Mouse (Mus musculus): ENCODE measurements at regions not wholly inside any gene's neighbourhood (a gene's known extent, or its start where the extent isn't known, plus 50 kb on each side); places are given as distances from the start of the nearest gene placed in this dataset.

DNA sequence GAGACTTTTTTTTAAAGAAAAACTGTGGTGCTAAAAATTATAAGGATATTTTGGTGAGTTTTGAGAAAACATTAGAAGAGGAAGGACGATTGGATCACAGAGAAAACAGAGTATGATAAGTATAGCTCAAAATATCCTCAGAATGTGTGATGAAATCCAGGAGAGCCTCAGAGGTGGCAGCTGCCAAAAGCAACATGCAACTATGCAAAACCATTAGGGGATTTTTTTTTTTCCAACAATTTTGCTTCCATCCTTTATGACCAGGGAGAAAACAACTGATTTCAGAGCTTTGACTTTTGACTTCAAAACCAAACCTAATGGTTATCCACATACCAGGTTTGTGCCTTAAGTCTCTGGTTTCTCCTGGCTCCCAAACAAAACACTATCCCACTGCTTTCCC is 267.4 kb upstream of the Erbb4 start:
- DNase-seq: no peak

DNA sequence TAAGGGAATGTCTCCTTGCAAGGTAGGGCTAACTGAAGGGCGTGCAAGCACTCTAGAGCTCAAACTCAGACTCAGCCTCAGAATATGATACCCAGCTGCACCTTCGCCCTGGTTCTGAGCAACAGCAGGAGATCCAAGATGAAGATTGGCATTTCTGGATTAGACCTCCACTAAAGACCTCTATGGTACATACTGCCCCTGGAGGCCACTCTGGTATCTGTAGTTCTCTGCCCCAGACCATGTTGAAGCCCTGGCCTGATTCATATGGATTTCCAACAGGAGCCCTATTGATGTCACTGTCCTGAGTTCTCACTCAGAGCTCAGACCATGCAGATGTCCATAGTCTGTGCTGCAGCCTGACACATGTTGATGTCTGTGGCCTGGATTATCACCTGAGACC is 262.2 kb upstream of the Erbb4 start:
- DNase-seq: no peak

DNA sequence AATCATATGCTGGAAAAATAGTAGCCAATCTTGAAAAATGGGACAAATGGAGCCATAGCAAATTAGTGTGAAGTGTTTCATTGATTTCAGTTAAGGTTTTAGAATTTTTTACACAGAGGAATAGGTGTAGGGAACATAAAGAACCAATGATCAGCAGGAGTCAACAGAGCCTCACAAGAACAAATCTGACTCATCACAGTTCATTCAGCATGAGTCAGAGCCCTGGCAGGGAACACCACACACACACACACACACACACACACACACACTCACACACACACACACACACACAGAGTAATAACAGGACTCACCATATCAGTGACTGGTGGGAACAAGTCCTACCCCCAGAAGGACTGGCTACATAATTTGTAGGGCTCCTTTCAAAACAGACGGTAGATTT is 259.7 kb upstream of the Erbb4 start:
- DNase-seq: no peak

DNA sequence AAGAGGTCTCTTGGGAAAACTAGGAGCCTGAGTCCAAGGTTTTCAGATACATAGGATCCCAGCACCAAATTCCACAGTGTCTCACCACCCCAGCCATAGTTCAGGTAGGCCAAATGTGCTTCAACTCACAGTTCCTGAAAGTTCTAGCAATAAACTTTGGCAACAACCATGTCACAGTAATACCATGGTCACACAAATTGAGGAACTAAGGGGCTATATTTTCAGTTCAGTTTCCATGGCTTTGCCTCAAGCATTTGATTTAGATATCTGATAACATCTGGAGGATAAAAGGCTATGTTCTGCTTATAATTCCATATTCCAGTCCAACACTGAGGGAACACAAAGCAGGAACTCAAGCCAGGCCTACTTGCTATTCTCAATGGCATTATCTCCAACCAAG is 256.2 kb upstream of the Erbb4 start:
- no peak for DNase-seq

DNA sequence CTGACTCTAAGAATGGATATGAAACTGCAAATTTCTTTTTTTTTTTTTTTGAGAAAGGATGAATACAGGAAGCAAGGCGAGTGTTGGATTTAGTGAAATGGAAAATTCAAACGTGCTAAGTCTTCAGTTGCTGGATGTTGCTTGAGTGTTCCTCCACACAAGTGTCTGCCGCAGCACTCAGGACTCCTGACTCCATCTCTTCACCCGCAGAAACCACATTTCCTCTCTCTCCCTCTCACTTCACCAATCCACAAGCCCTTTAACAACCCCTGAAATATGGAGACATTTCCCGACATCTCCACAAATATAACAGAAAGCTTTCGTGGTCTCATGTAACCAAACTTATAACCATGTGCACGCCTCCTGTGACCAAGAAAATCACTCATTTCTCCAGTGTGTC is 249.7 kb upstream of the Erbb4 start:
- DNase-seq: no peak

DNA sequence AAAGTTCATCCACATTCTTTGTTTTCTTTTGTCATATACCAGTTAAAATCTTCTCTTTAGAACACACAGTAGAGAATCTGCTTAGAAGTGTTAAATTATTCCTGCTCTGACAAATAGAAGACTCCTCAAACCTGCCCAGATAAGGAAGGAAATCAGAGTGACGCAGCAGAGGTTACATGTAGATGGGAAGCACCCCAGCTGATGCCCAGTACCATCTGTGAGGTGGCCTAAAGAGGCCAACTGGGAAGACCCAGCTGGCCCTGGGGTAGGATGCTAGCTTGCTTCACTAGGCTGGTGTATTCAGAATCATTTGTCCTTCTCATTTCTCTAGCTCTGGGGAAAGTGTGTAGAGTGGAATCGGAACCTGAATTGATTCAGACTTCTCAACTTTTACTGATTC is 242.6 kb upstream of the Erbb4 start:
- no peak for DNase-seq

DNA sequence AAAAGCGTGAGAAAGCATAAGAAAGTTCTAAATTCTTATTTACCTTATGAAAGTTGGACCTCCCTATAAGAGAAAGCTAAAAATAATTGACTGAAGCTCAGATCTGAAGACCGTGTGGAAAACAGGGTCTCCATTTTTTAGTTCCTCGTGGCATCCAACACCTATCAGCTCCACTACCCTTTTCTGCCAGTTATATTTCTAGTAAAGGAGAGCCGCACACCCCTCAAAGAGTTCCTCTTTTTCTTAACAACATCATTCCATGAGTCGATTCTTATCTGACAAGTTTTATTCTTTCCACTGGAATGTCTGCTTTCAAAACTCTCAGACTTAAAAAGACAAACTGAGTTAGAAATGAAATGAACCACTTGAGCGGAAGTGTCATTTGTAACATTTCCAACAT is 242.0 kb upstream of the Erbb4 start:
- DNase-seq: no peak

DNA sequence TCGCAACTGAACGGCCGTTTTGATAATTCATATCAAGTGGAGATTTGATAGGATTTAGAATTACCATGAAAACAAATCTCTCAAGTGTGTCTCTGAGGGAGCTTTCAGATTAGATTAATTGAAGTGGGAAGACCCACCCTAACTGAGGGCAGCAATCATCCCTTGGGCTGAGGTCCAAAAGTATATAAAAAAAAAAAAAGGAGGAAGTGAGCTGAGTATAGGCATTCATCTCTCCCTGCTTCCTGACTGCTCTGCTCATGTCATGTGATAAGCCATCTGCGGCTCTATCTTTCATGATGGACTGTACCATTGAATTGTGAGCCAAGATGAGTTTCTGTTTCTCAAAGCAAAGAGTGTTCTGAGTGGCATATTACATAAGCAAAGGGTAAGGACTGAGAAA is 234.2 kb upstream of the Erbb4 start:
- DNase-seq: no peak

DNA sequence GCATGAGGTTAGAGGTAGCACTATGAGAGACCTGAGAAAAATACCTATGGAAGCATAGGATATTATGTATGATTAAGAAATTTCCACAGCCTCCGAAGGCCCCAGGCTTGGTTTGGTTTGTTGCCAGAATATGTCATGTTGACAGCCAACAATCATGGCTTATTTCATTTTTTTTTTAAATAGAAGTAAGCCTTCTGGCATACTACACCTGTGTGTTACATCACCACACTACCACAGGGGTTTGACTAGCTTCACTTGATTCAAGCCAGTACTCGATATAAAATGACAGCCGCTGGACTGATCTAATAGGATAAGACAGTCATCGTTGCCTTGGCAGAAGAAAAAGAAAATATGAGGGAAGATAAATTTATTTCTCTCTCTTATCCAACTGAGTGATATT is 232.6 kb upstream of the Erbb4 start:
- no peak for DNase-seq

DNA sequence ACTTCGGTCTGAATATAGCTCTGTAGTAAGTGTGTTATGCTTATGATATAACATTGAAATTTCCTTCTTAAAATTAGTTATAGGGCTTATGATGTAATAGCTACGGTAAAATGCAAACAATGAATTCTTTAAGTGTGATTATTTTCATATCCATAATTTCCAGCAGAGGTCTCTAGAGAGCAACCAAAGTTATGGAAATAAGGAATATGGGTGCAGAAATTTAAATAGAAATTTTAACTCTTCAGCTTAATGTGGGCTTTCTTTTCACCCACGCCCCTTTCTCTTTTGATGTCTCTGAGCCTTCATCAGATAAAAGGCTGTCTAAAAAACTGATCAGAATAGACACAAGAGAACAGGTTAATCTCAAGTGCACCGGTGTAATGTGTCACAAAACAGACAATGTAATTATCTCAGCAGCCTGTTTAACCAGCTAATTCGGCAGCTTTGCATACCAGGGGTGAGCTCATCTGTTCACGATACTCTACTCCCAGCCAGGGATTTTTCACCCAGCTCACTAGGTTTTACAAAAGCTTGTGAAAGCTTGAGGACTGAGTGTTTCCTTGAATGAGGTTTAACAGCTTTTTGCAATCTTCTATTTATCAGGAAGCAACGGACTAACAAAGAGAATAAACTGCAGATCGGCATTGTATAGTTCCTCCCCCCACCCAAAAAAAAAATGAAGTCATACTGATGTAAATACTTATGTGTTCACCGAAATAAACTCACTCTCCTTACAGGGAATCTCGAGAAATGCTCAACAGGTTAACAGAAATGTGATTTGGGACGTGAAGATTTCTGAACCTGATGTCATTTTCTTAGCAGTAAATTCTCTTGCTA is 223.8 kb upstream of the Erbb4 start:
- DNase-seq: no peak

DNA sequence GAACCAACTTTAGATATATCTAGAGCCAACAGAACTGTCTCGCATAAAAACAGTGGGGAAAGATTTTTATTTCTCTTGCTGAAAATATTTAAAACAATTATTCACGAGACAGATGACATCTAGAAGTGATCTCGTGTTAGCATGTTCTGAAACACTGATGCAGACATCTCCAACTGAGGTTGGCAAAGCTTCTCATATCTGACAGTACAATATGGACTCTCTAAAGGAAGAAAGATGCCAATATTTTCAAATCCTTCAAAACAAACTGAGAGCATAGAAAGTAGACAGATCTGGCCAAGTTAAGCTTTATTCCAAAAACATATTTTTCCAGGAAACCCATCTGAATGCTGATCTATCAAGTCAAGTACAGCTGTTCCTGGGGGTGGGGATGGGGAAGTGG is 221.5 kb upstream of the Erbb4 start:
- DNase-seq: no peak

DNA sequence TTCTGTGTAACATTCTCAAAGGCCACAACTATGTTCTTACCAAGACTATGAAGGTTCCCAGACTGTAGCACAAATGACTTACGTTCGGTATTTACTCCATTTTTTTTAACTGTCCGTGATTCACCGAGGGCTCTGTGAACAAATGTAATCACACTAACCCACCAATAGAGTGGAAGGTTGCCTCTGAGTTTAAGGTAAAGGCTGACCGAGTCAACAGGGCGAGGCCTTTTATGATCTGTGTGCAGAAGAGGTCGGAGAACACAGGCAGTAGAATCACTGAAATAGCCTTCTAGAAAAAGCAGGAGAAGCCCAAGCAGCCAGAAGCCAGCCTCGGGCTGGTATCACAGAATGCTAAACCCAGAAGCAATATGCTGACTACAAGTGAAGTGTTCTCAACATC is 218.9 kb upstream of the Erbb4 start:
- no peak for DNase-seq

DNA sequence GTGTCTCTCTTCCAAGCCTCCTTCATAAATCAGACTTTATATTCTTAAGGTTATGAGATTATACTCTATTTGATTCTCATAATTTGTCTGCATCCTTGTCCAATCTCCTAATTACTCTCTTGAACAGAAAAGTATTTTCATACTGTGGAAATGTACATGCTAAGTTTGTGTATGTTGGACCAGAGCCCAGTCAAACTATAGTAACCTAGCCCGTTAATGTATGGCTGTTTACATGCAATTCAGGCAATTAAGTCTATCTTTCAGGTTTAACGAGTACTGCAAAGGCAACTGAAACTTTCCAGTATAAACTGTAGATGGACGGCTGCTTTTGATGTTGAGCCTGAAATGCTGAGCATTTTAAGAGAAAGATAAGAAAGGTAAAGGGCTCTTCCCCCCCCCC is 211.7 kb upstream of the Erbb4 start:
- DNase-seq: no peak

DNA sequence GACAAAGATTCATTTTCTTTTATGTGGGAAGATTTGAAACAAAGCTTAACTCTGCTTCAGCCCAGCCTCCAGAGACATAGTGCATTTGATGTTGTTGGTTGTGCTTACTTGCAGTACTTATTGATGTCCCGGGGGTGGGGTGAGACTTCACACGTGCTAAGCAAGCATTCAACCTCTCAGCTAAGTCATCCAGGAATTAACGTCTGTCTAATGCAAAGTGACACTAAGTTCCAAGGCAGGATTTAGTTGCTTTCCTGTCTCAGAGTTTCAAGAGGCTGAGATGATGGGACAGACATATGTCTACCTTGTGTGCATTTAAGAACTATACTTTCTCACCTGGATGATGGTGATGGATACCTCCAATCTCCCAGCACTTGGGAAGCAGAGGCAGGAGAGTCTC is 189.0 kb upstream of the Erbb4 start:
- no peak for DNase-seq

DNA sequence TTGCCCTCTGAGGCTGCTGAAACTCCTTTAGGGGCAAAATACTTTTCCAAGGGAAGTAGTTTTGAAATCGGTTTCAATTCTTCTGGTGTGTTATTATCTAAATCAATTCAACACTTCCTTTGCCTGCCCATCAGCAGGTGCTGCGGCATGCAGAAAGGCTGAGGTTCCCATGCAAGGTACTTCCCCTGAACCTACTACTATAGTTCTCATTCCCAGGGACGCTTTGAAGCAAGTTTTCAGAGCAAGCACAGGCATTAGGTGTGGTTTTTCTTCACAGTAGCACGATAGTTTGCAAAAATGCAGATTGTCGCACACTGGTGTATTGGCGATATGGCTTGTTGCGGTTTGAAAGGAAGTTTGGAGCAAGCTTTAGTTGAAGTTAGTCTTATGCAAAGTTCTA is 183.5 kb upstream of the Erbb4 start:
- DNase-seq: no peak

DNA sequence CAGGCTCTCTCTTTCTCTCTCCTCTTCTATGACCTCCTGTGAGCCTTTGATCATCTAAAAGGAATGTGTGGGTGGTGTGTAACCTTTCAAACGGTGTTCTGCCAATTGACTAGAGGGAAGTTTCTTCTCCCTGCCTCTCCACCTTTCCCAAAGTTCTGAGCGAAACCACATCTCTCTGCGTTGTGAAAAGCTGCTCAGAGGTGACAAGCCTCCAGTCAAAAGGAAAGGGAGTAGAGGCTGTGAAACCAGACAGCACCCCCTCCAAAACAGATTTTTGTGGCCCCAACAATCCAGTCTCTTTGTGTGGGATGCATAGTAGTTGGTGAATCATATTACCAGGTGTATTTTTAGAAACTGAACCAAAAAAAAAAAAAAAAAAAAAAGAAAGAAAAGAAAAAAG is 178.5 kb upstream of the Erbb4 start:
- no peak for DNase-seq

DNA sequence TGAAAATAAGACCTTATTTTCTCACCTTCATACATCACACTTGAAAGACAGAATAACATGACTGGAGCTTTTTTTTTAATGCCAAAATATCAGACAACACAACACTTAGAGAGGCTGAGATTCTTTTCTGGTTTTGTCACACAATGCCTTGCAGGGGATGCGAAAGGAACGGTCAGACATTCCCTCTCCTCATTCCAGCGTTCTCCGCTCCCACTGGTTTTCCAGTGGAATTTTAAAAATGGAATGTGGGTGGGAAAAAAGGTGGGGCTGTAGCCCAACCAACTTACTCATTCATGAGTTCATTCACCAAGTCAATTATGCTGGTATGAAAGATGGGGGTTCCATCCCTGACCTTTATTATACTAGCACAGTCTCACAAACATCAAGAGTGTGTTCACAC is 169.6 kb upstream of the Erbb4 start:
- DNase-seq: no peak

DNA sequence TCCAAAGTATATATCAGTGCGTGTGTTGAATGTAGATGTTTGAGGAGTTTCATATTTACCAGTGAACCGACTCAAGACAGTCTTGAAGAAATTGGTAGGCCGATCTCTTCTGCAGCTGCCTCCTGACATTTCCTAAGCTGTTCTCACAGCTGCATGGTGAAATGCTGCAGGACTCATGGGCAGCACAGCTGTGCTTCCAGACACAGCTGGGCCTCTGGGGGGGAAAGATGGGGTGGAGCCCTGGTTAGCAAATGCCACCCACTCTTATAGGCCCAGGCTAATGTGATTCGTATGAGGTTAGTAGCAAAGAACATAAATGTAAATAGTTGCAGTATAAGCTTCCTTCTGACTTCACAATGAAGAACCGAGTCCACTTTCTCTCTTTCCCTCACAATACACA is 139.8 kb upstream of the Erbb4 start:
- no peak for DNase-seq

DNA sequence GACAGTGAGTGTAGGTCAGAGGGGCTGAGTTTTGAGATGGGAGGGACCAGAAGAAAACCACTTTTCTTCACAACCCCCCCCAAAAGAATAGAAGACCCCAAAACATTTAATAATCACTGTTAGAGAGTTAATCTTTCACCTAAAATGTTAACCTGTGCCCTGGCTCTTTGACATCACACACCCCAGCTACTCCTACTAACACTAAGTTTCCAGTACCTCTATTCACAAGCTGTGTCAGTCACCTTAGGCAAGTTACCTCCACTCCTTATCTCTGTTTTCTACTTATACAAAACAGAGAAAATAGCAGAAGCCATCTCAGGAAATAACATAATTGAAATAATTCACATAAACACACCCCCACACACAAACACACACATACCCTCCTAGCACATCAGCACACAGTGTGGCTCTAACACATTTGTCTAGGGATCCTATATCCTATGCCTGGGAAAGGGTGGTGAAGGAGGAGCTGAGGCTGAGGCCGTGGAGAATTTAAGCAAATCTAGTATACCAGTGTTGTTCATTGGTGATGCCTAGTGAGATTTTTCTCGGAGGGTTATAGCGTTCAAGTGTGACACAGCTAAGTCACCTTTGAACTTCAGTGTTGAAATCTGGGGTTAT is 134.5 kb upstream of the Erbb4 start:
- DNase-seq: no peak

DNA sequence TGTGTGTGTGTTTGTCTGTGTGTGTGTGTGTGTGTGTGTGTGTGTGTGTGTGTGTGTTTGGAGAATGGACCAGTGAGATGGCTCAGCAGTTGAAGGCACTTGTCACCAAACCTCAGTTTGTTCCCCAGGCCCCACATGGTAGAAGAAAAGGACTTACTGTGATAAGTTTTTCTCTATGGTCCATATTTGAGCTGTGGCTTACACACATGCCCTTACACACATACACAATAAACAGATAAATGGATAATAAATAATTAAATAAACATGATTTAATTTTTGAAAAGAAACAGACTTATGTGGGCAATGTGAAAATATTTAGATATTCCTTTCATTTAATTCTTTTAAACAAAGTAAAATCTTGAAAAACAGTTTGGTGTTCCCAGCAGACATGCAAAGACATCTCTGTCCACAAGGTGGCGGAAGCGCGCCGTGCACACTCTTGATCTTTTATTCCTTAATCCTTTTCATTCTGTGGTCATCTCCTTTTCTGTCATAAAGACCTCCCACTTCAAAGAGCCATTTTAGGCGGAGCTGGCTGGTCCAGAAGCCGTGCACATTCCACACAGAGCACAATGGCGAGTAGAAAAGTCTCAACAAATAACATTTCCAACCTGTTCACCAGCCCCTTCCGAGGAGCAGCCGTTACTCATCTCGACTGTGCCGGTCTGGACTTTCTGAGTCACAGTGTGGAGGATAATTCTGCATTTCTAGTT is 133.8 kb upstream of the Erbb4 start:
- DNase-seq: peak; percentile 7 to 23

DNA sequence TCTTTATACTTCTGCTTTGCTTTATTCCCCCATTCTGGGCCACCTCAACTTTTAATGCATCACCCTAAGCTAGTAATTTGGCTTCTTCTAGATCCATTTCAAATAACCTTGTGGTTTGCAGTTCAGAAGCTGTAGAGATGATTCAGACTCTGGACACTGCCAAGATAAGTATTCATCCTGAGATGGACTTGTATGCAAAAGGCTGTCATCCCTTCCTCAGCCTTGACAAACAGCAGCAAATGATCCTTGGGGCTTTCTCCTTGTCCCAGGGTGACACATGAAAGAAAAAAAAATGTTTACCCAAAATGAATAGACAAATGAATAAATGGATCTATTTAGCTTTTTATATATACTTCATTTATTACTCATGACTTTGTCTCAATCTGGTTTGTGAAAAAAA is 120.0 kb upstream of the Erbb4 start:
- DNase-seq: no peak

DNA sequence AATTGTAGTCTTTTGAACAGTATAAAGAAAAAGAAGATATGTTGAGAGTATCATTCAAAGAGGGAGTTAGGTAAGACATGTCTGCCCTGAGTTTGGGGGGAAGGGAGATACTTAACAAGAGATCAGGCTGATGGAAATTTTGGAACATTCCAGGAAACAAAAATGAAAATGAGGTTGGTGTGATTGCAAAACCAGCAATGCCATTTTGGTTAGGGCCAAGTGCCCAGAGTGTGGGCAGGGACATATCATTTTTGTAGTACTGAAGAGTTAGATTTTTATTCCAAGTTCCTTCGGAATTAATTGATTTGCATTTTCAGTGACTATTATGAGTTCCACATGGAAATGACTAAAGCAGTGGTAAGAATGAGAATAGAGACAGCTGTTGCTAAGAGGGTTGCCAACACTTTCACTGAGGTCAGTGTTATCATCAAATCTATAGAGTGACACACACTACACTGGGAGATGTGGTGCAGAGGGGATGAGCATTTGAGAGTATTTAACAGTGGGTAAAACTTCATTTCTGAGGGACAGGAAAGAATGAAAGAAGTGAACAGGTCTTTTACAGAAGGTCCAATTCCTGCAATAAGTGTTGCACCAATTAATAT is 105.1 kb upstream of the Erbb4 start:
- no peak for DNase-seq

DNA sequence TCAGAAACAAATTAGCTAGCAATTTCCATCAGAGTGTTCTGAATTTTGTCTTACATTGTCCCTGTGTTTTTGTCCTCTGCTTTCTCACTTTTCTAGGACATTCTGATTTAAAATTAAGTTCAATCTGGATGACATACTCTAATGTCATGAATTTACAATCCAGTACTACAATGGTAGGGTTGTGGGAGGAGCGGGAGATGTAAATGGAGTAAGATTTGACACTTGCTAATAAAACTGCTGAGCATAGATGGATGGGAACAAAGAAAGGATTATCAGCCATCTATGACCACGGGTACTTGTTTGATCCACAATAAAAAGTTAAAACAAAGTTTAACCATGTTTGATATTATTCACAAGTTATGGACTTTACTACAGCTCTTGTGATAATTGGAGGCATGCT is 94.9 kb upstream of the Erbb4 start:
- no peak for DNase-seq

DNA sequence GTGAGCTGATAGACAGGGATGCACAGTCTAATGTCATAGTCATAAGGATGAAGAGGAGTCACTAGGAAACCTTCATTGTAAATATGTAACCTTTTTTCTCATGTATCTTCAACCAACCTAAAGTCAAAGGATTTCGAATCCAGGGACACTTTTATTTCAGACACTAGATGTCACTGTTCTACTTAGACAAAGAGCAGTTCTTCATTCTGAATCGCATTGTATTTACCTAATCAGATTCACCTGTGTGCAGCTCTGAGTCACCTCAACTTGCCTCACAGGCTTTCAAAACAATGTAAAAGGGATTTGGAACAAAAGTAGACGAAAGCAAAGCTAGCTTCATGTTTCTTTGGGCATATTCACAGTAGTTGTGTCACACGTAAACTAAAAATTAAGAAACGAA is 57.3 kb upstream of the Erbb4 start:
- DNase-seq: no peak
